Mouse (Mus musculus): ENCODE measurements around the gene Rnf31. TPM values are rescaled to one million over a fixed set of nuclear protein-coding genes. Genes with fewer than 3 reads are reported as not detected.

Rnf31 gene
- polyA plus RNA-seq, 1 experiment from 2014 or later = 17.8 TPM

- Histone ChIP-seq H3K36me3 (peaks cover 31% of the 10 kb centered on the region), H3K9ac (peak overlapping the region; percentile 89), H3K4me1 (peaks cover 21% of the 10 kb centered on the region), H3K4me2 (replicated peaks) (peak overlapping the region; percentile 87), H3K4me3 (peak overlapping the region; percentile 83), H3K27me3 (replicated peaks) (no peaks in the 10 kb centered on the region), H3K9me3 (no peaks in the 10 kb centered on the region), H3K27ac (no peak overlapping the region)
- 34% methylated on average over 17 of the region's 17 CpGs for WGBS
- no peak for ATAC-seq (ENCODE audit: low FRiP score, low read depth)
Measured at GRCm38 (mm10) chr14:55644261-55644888, 52.9 kb downstream of the Rnf31 start.

- Histone ChIP-seq H3K4me2 (replicated peaks) (no peak within 1 kb of the TSS), H3K36me3 (0 out of 2 replicates have a peak, but pooled peaks cover 9% of the 10 kb centered on the region), H3K9ac (no peak within 1 kb of the TSS), H3K27ac (no peak within 1 kb of the TSS), H3K9me3 (no peaks in the 10 kb centered on the region), H3K4me1 (peaks cover 4% of the 10 kb centered on the region; the same call in 1 of the 2 replicates), H3K4me3 (no peak within 1 kb of the TSS), H3K27me3 (replicated peaks) (no peaks in the 10 kb centered on the region)
- ATAC-seq (ENCODE audit: low FRiP score, low read depth) = no peak
- WGBS = 88% methylated on average over 2 of the region's 2 CpGs
Measured at GRCm38 (mm10) chr14:55649884-55650283, 58.4 kb downstream of the Rnf31 start, which contains the start of gene Tssk4. Tssk4 (plus strand) TSS chr14:55650184.

GRCm38 (mm10) chr14:55651528-55651927, 60.0 kb downstream of the Rnf31 start:
- H3K4me2 ChIP-seq (replicated peaks) = no peak overlapping the region
- no peaks in the 10 kb centered on the region for H3K9me3 ChIP-seq
- WGBS = 90% methylated on average over 7 of the region's 7 CpGs
- no peaks in the 10 kb centered on the region for H3K4me1 ChIP-seq
- no peak for ATAC-seq (ENCODE audit: low FRiP score, low read depth)
- H3K9ac ChIP-seq = no peak overlapping the region
- H3K36me3 ChIP-seq = 0 out of 2 replicates have a peak, but pooled peaks cover 3% of the 10 kb centered on the region
- no peak overlapping the region for H3K27ac ChIP-seq
- H3K4me3 ChIP-seq = no peak overlapping the region
- no peaks in the 10 kb centered on the region for H3K27me3 ChIP-seq (replicated peaks)

Other genes with a start within 250 kb of the Rnf31 start
- gene Dhrs4, start 113.0 kb upstream of the Rnf31 start, polyA plus RNA-seq (2016; fragmentation: Nextera tagmentation; extraction: Ambion mirVana) = 41.5 and 41.7 TPM in 2 replicates
- gene Carmil3, start 101.1 kb upstream of the Rnf31 start, polyA plus RNA-seq (2016; fragmentation: Nextera tagmentation; extraction: Ambion mirVana) = 16.1 and 16.8 TPM in 2 replicates
- gene Cpne6, start 81.3 kb upstream of the Rnf31 start, polyA plus RNA-seq (2016; fragmentation: Nextera tagmentation; extraction: Ambion mirVana) = 1.4 and 2.4 TPM in 2 replicates
- gene Nrl, start 66.7 kb upstream of the Rnf31 start, polyA plus RNA-seq (2016; fragmentation: Nextera tagmentation; extraction: Ambion mirVana) = 0.10 and 0.19 TPM in 2 replicates
- gene Pck2, start 51.4 kb upstream of the Rnf31 start, polyA plus RNA-seq (2016; fragmentation: Nextera tagmentation; extraction: Ambion mirVana) = 18.2 and 21.0 TPM in 2 replicates
- gene Dcaf11, start 31.7 kb upstream of the Rnf31 start, polyA plus RNA-seq (2016; fragmentation: Nextera tagmentation; extraction: Ambion mirVana) = 103 and 105 TPM in 2 replicates
- gene A730061H03Rik, start 31.3 kb upstream of the Rnf31 start, polyA plus RNA-seq (2016; fragmentation: Nextera tagmentation; extraction: Ambion mirVana) = not detected in 2 replicates
- 4.0 and 4.3 TPM in 2 replicates for gene Fitm1, start 16.1 kb upstream of the Rnf31 start, polyA plus RNA-seq (2016; fragmentation: Nextera tagmentation; extraction: Ambion mirVana)
- 120 and 128 TPM in 2 replicates for gene Psme1, start 13.6 kb upstream of the Rnf31 start, polyA plus RNA-seq (2016; fragmentation: Nextera tagmentation; extraction: Ambion mirVana)
- gene Emc9, start 6.4 kb upstream of the Rnf31 start, polyA plus RNA-seq (2016; fragmentation: Nextera tagmentation; extraction: Ambion mirVana) = 8.9 and 12.7 TPM in 2 replicates
- 212 and 223 TPM in 2 replicates for gene Psme2, start 595 bp upstream of the Rnf31 start, polyA plus RNA-seq (2016; fragmentation: Nextera tagmentation; extraction: Ambion mirVana)
- gene Irf9, start 11.9 kb downstream of the Rnf31 start, polyA plus RNA-seq (2016; fragmentation: Nextera tagmentation; extraction: Ambion mirVana) = 8.8 and 9.0 TPM in 2 replicates
- 20.6 and 22.8 TPM in 2 replicates for gene Rec8, start 26.3 kb downstream of the Rnf31 start, polyA plus RNA-seq (2016; fragmentation: Nextera tagmentation; extraction: Ambion mirVana)
- gene Ipo4, start 44.2 kb downstream of the Rnf31 start, polyA plus RNA-seq (2016; fragmentation: Nextera tagmentation; extraction: Ambion mirVana) = 73.7 and 85.6 TPM in 2 replicates
- gene Gm49378, start 46.2 kb downstream of the Rnf31 start, polyA plus RNA-seq (2016; fragmentation: Nextera tagmentation; extraction: Ambion mirVana) = 2.1 and 3.6 TPM in 2 replicates
- 62.7 and 68.6 TPM in 2 replicates for gene Tm9sf1, start 52.1 kb downstream of the Rnf31 start, polyA plus RNA-seq (2016; fragmentation: Nextera tagmentation; extraction: Ambion mirVana)
- 0.53 and 0.77 TPM in 2 replicates for gene Tssk4, start 58.5 kb downstream of the Rnf31 start, polyA plus RNA-seq (2016; fragmentation: Nextera tagmentation; extraction: Ambion mirVana)
- gene Mdp1, start 68.8 kb downstream of the Rnf31 start, polyA plus RNA-seq (2016; fragmentation: Nextera tagmentation; extraction: Ambion mirVana) = 70.1 and 71.0 TPM in 2 replicates
- 60.7 and 61.6 TPM in 2 replicates for gene Gmpr2, start 80.2 kb downstream of the Rnf31 start, polyA plus RNA-seq (2016; fragmentation: Nextera tagmentation; extraction: Ambion mirVana)
- gene Nedd8, start 80.4 kb downstream of the Rnf31 start, polyA plus RNA-seq (2016; fragmentation: Nextera tagmentation; extraction: Ambion mirVana) = 555 and 567 TPM in 2 replicates
- gene Tinf2, start 90.1 kb downstream of the Rnf31 start, polyA plus RNA-seq (2016; fragmentation: Nextera tagmentation; extraction: Ambion mirVana) = 44.1 and 45.7 TPM in 2 replicates
- 0.34 and 0.36 TPM in 2 replicates for gene Tgm1, start 122.2 kb downstream of the Rnf31 start, polyA plus RNA-seq (2016; fragmentation: Nextera tagmentation; extraction: Ambion mirVana)
- 42.0 and 46.3 TPM in 2 replicates for gene Rabggta, start 130.6 kb downstream of the Rnf31 start, polyA plus RNA-seq (2016; fragmentation: Nextera tagmentation; extraction: Ambion mirVana)
- 74.1 and 81.8 TPM in 2 replicates for gene Dhrs1, start 154.0 kb downstream of the Rnf31 start, polyA plus RNA-seq (2016; fragmentation: Nextera tagmentation; extraction: Ambion mirVana)
- 44.2 and 47.0 TPM in 2 replicates for gene Nop9, start 154.0 kb downstream of the Rnf31 start, polyA plus RNA-seq (2016; fragmentation: Nextera tagmentation; extraction: Ambion mirVana)
- gene Cideb, start 166.8 kb downstream of the Rnf31 start, polyA plus RNA-seq (2016; fragmentation: Nextera tagmentation; extraction: Ambion mirVana) = 0.30 TPM in 1 of 2 replicates, not detected in the other
- 0.37 and 0.52 TPM in 2 replicates for gene Ltb4r2, start 169.7 kb downstream of the Rnf31 start, polyA plus RNA-seq (2016; fragmentation: Nextera tagmentation; extraction: Ambion mirVana)
- gene Ltb4r1, start 174.3 kb downstream of the Rnf31 start, polyA plus RNA-seq (2016; fragmentation: Nextera tagmentation; extraction: Ambion mirVana) = 0.23 and 0.37 TPM in 2 replicates
- gene Adcy4, start 192.4 kb downstream of the Rnf31 start, polyA plus RNA-seq (2016; fragmentation: Nextera tagmentation; extraction: Ambion mirVana) = 9.2 and 10.1 TPM in 2 replicates
- gene Ripk3, start 197.2 kb downstream of the Rnf31 start, polyA plus RNA-seq (2016; fragmentation: Nextera tagmentation; extraction: Ambion mirVana) = 7.9 and 8.7 TPM in 2 replicates
- 22.0 and 24.8 TPM in 2 replicates for gene Nfatc4, start 231.4 kb downstream of the Rnf31 start, polyA plus RNA-seq (2016; fragmentation: Nextera tagmentation; extraction: Ambion mirVana)